Mouse (Mus musculus) cerebellum, adult 9-10 months (tissue): Measurements from ENCODE around the gene Col6a1.
"Not testable (repeated sequence)": the region's sequence is repeated elsewhere in the genome, so short reads cannot be mapped to it uniquely, and the experiment has no call there.

ENCODE experiments used
- DNase-seq: peaks from one replicate; pipeline ENCODE4 v3.0.0; 2022

The Col6a1 gene

DNA sequence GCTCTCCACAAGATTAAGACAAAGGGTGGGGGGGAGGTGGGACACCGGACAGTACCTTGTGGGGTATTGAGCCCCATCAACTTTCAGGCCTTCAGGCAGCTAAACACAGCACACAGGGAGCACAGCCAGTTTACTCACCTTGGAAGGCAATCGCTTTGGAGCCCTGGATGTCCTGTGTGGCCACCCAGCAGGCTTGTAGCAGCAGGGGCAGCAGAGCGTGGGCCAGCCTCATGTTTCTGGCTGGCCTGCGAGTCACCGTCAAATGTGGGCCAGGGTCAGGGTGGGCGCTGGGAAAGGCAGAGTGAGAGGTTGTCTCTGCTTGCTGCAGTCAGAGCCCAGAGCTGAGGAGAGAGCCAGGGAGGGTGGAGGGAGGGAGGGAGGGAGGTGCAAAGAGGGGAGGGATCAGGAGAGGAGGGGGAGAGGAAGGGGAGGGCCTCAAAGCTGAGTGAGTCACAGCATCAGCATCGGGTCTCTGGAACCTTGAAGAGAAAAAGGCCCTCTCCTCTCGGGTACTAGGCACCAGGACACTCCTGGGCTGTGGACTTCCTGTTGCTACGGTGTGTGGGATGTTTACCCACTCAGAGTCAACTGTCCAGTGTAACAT lies at the start of gene Col6a1:
Col6a1 (minus strand) TSS at position 487 of the 604 bp plus-strand sequence.
- DNase-seq = no peak

DNA sequence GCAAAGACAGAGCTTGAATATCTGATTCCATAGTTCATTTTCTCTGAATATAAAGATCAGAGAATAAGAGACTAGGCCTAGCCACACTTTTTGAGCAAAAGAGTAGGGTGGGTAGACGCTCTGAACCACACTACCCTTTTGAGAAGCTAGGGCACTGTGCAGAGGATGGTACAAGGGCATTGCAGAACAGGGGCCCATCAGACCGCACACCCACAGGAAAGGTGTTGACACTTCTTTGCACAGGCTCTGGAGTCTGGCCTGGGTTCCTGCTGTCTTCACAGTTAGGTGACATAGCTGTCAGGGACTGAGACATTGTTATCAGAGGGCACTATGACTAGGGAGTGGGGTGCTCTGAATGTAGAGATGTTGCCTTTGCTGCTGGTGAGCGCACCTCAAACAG lies 45.7 kb upstream of the Col6a1 start:
- DNase-seq = no peak

DNA sequence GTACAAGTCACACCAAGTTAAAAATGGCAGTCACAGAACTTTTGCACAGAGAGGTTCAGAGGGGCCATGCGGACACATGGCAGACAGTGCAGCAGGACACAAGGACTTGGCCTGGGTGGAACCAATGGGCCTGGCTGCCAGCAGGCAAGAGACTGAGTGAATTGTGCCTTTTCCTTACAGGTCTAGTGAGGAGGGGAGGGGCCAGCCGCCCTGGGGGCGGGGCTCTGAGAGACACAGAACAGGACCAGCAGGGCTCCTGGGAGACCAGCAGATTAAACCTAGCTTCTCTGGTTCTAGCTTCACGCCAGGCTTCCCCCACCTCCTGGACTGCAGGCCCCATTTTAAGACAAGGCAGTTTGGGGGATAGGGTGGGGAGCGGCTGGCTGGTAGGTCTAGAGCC lies 45.1 kb upstream of the Col6a1 start:
- no peak for DNase-seq

DNA sequence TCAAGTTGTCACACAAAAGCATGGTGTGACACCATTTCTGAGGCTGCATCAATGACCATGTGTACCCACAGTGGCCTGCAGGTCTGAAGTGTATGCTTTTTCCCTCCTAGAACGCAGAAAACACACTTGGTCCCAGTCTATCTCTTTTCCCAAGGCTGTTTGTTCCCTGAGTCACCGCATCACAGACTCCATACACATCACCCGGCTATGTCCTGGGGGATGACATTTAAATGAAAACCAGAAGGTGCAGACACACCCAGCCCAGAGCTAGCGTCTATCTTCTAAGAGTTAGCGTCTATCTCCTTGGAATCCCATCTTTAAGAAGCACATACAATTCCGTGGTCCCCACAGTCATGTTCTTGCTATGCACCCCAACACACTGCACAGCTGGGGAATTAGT lies 43.6 kb upstream of the Col6a1 start:
- DNase-seq = no peak

DNA sequence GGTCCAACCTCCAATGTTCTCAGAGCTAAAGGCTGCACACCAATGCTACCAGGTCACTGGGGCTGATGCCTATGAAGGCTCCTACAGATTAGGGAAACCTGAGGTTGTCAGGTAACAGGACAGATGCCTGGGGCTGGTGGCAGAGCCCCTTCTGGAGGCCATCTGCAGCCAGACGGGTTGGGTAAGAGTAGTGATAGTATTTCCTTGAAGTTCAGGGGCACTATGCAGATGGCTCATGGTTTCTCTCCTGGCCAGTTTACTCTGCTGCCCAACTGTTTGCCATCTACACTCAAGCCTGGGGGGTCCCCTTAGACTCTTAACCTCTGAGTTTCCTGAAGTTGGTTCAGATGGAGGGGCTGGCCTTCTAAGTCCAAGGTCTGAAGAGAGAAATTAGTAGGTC lies 40.2 kb upstream of the Col6a1 start:
- DNase-seq = no peak

DNA sequence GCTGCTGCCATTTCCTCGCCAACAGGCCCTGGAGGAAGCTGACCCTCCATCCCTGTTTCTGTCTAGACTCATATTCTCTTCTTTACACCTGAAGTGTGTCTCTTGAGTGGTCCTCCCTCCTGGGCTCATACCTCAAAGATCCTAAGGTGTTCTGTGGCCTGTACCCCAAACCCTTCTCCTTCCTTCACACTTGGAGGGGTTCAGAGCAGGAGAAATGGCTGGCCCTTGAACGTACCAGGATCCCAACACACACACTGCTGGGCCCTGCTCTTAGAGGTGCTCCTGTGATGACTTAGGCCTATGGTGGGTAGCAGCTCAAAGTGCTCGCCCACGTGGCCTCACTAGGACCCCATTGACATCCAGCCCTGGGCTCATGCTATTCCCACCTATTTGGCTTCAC lies 39.0 kb upstream of the Col6a1 start:
- no peak for DNase-seq

DNA sequence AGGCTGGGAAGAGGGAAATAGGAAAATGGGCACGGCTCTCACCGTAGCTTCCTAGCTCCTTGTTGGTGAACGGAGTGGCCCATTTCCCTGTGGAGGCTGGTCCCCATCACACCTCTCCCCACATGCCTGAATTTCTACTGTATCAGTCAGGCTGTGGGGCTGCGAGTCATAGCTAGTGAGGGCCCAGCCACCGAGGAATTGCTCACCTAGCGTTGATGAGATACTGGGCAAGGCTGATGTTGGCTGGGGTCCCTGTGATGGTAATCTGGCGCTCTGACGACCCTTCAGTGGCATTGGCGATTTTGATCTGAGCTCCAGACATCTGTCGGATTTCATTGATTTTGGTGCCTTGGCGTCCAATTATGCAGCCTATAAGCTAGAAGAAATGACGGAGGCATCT lies 37.0 kb upstream of the Col6a1 start:
- DNase-seq = no peak

DNA sequence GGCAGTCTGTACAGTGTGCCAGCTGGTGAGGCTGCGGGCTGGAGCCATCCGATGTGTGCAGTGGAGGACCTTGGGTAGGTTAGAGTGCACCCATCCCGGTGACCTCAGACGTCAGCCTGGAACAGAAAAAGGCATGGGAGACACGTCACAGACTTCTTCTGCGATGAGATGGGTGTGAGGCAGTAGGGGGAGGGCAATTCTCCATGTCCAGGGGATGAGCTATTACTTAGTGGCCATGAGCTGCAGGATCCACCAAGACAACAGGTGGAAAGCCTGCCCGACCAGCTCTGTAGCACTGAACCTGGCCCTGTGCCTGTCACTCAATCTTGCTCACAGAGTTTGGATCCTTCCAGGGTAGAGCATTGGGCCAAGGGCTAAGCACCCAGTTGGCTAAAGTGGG lies 36.4 kb upstream of the Col6a1 start:
- no peak for DNase-seq

DNA sequence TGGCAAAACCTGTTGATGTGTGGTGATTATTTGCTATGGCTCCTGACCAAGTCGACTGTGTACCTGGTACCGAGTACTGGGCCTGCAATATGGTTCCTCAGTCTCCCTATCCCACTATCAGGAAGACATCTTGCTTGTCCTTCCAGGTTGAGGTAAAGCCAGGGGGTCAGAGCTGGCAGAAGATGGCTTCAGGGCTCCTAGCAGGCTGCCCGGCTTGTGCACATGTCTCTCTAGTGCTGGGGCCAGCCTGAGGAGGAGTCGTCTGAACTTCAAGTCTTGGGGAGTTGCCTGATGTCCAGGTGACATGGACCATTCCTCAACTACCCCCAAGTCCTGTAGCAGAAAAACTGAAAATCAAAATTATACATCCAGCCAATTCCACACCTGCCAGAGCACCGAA lies 33.9 kb upstream of the Col6a1 start:
- DNase-seq = no peak

DNA sequence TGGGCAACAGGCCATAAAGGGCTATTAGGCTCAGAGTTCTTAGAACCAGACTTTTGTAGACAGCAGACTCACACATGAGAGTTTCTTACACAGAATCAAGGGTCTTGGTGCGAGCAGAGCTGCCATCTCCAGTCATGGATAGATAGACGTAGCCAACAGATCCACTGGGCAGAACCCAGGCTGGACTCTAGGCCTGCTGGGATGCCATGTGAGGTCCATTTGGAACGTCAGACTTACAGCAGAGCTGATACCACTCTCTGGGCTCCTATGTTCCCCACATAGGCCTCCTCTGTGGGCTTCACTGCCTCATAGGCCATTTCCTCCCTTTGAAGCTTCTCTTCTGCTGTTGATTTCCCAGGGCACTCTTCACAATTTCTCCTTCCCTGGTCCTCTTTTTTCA lies 27.7 kb upstream of the Col6a1 start:
- DNase-seq = no peak

DNA sequence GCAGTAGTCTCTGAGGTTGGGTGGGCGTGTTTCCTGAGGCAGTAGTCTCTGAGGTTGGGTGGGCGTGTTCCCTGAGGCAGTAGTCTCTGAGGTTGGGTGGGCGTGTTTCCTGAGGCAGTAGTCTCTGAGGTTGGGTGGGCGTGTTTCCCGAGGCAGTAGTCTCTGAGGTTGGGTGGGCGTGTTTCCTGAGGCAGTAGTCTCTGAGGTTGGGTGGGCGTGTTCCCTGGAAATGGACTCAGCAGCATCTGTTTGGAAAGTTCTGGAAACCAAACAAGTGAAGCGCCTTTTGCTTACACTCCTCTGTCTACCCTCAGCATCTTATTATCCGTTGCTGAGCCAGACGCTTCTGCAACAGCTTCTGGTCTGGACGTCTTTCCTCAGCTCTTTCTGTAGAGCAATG lies 18.3 kb upstream of the Col6a1 start:
- not testable (repeated sequence) for DNase-seq

DNA sequence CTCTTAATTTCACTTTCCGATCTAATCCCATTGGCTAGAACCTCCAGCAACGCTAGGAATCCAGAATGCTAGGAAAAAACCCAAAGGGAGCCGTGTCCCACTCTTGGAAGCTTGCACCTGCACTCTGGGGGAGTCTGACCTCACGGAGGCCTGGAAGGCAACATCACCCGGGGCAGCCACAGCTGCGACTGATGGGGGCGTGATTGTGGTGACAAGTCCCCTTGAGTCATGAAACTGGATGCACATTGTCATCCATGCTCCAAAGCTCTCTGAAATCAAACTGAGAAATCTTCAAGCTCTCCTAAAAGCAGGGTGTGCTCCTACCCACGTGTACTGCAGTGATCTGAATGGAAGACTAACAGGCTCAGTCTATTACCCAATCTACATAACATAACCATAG lies 10.8 kb upstream of the Col6a1 start:
- no peak for DNase-seq

DNA sequence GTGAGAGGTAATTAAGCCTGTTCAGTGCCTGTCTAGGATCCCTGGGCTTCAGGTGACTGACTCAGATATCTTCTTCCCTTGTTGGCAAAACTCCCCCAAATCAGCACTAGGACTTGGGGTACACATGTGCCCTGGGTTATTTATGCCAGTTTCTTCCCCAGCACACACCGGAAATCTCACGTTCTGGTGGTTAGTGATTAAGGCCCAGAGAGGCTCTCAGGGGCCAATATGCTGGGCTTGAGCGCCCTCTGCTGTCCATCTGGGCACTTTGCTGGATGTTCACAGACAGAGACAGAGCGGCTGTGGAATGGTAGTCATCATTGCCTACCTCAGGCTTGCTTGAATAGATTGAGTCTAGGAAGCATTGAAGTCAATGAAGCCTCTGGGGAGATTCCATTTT lies 9.0 kb upstream of the Col6a1 start:
- peak; percentile 77 for DNase-seq

DNA sequence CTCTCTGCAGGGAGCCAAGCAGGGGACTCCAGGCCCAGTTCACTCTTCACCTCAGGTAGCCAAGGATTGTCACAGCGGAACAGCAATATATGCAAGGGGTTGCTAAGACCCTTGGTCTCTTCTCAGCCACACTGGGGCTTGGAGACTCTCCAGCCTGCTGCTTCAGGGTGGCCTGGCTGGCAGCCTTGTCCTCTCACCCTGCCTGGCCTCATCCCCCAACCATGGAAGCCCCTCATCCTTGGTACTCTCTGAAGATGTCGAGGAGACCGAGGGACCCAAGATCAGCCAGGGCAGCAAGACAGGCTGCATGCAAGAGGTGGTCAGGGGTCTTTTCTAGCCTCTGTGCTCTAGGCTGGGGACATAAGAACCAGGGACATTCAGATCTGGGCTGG lies 7.7 kb upstream of the Col6a1 start:
- no peak for DNase-seq

DNA sequence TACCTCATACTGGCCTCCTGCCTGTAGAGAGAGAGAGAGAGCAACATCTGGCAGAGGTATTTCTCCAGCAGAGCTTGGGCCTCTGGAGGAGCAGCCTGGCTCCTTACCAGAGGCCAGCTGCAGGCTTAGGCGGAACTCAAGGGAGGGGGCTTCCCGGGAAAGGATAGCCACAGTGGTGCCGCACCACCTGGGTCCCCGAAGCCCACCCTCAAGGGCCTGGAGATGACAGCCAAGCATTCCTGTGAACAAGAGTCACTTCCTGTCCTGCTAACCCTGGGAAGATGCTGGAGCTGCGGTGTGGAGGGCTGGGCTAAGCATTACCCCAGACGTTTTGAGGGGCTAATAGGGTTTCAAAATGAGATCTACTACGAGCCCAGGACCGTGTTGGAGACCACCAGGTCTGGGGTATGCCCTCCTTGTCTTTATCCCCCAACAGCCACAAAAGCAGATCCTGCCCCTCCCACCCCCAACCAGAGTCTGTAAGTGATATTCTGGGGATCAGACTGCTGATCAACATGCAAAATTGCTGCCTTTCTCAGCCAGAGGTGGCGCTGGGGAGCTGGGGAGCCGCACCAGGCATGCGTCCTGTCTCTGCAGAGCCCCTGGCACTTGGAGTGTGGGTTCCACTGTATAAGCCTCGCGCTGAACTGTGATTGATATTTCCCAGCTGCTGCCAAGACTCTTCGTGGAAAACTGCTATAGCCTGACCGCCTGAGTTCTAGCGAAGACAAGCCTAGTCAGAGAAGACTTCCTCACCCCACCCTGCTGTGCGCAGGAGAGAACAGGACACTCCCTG lies 7.1 kb upstream of the Col6a1 start:
- DNase-seq = peak; percentile 28

DNA sequence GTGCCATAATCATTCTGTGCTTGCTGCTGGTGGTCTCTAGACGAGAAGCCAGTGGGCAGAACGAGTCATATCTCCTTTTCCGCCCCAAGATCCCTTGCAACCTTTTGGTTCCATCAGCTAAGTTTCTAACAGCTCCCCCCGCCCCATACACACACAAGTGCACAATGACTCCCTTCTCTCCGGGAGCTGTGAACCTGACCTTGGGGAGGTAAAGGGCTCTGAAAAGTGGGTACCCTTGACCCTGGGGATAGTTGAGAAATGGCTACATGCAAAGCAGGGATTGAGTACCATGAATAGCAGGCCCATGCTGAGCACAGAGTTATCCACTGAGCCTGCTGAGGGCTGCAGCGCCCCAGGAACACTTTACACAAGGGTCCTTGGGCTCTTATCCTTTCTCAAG lies 6.4 kb upstream of the Col6a1 start:
- no peak for DNase-seq

DNA sequence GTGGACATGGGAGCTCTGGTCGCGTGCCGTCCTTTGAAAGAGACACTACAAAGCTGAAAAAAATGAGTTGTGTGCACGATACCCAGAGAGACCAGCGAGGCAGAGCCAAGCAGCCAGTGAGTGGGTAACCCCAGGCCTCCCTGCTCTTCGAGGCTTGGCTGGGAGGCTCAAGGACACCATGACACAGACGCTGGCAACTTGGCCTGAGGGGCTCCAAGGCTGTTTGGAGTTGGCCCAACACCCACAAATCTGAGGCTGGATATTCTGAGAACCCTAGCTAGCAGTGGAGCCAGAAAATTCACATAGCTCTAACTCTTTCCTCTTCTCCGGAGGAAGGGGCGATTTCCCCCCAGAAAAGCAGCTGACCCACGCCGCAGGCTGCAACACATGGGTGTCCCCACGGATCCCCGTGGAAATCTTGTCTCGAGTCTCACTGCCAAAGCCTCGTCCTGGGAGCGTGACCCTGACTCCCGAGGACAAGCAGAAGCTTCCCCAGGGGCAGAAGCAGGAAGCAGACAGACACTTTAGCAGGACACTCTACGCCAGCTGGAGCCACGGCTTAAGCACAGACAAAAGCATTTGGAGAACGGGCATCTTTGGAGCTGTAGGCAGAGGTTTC lies 5.8 kb upstream of the Col6a1 start:
- no peak for DNase-seq

DNA sequence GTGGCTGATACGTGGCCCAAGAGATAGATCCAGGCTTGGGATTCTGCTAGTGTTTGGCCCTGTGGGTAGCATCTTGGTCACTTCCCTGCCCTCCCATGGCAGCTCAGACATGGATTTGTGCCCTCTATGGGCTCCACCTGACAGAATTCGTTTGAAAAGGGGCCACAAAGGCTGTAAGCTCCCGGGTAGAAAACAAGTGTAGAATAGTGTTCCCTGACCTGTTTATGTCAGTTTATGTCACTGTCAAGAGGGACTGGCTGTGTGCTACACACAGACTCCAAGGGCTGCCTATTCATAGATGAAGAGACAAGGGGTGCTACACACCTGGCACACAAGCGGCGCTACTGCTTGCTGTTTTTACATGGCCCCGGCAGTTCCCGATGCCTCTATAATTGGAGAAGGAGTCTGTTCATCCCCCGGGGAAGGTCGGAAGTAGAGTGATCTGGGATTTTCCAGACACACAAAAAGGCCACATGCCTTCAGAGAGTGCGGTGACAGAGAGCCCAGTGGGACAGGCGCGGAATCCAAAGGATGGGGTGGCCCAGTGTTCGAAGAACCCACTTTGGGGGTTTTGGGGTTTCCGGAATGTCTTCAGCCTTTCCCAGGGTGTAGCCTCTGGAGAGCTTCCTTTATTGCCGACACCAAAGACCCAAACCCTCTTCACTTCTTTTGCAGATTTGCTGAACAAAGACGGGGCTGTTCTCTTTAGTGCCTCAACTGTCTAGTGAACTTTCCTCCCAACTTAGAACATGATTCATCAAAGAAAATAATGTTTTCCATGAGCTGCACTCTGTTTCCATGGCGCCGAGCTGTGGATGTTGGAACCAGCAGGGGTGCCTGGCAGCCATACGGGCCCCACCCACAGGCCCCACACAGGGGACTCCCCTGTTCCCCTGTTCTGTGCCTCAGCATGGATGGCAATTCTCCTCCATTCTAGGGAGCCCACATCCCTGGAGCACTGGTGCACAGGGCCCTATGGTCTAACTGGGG lies 4.0 kb upstream of the Col6a1 start:
- no peak for DNase-seq

DNA sequence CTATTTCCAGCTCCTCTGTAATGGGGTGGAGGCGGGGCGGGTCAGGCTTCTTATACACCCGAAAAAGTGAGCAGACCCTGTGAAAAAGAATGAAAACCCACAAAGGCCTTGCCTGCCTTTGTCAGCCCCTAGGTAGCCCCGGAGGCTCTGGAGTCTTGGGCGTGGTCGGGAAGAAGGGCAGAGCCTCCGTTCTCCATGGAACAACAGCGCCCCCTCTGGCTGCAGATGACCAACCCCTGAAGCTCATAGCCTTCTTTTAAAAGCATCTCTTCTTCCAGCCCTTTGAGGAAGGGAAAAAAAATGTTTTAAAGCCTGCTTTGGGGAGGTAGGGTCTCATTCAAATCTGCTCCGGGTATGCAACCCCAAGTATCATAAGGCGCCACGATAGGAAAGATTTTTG lies 2.4 kb upstream of the Col6a1 start:
- peak; percentile 24 for DNase-seq

DNA sequence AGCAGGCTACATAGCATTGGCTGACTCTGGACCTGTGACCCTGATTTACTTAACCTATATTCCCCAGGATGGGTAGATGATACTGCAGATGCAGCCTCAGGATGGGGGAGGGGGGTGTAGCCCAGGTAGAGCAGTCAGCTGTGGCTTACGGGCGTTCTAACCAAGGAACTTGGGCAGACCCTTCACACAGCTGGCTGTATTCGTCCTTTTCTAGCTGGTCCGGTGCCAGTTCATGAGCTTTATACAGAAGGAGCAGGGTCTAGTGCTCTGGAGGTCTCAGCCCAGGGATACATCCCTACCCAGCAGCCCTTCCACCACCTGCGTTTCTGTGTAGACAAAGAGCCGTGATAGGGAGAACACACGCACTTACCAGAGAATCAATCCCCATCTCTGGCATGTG lies 1.3 kb upstream of the Col6a1 start:
- no peak for DNase-seq

DNA sequence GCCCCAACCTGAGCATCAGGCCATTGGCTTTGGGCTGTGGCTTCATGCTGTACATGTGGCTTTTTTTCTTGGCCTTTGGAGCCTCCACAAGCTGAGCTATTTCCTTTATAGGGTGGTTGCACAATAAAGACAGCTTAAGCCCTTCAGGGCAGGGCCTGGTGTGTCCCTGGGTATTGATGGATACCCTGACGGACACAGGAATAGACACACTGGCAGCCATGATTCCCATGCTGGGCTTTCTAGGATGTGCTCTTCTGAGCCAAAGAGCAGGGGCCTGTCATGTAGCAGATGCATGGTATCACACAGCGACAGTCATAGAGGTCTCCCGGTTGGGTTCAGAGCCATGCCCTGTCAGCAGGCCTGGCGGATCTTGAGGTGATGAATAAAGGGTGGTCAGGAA lies 898 bp upstream of the Col6a1 start:
- no peak for DNase-seq

DNA sequence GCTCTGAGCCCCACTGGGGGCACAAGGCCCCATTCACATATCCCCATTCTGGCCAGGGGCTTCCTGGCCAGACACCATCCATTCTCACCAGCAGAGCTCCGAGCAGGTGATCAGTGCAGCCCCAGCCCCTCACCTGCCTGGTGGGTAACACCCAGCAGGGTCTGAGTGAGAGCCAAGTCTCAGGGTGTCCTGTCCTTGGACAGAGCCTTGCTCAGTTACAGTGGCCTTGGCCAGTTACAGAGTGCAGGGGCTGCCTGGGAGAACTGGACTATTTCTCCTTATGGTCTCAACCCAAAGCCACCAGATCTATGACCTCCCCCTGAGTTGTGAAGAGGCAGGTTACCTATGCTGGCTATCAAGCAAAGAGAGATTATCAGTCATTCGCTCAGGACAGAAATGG lies 871 bp downstream of the Col6a1 start:
- no peak for DNase-seq

DNA sequence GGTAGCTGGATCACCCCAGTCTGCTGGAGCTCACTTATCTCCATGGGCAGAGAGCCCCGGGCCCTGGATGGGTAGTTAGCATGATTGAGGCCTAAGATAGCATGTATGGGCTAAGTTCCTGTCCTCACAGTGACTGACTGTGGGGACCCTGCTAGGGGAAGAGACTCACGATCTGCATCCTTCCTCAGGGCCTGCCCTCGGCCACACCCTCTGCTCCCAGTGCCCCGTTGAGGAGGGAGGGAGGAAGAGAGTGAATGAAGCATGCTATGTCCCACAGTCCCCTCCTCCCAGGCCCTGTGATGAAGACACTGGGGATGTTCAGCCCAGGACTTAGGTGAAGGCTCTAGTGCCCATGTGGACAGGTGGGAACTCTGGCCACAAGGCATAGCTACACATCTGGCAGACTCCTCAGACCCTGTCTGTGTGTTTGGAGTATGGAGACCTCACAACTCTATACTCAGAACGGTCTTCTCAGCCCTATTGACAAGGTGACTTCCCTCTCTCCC lies 1.7 kb downstream of the Col6a1 start:
- DNase-seq = no peak
